Mouse (Mus musculus) heart, embryonic 10.5 days (tissue): Measurements from ENCODE around the gene Otoa. TPM values are rescaled to one million over a fixed set of nuclear protein-coding genes. Genes with fewer than 3 reads are reported as not detected.
A peak's percentile ranks its signal among the peaks of the same experiment; 100 is the strongest.

Source experiments
- DNase-seq: peaks from one replicate; pipeline ENCODE4 v3.0.0-alpha.2; 2017; ENCODE audit warnings: low spot score
- H3K27ac ChIP-seq: fragments of 300-500 bp; sonication (generic); 2 replicates; pipeline ENCODE4 v1.5.1; 2016; ENCODE audit warnings: mild to moderate bottlenecking
- H3K27me3 ChIP-seq: fragments of 300-500 bp; sonication (generic); 2 replicates; pipeline ENCODE4 v1.6.1; 2016; ENCODE audit warnings: mild to moderate bottlenecking; ENCODE audit not compliant: poor library complexity, insufficient read depth, severe bottlenecking
- H3K36me3 ChIP-seq: fragments of 300-500 bp; sonication (generic); 2 replicates; pipeline ENCODE4 v1.6.1; 2016; ENCODE audit warnings: mild to moderate bottlenecking, moderate library complexity
- H3K4me1 ChIP-seq: fragments of 300-500 bp; sonication (generic); 2 replicates; pipeline ENCODE4 v1.6.1; 2016; ENCODE audit warnings: mild to moderate bottlenecking
- H3K4me3 ChIP-seq: fragments of 300-500 bp; sonication (generic); 2 replicates; pipeline ENCODE4 v1.5.1; 2016; ENCODE audit warnings: mild to moderate bottlenecking, moderate library complexity
- H3K9me3 ChIP-seq: fragments of 300-500 bp; sonication (generic); 2 replicates; pipeline ENCODE4 v1.6.1; 2016; ENCODE audit warnings: mild to moderate bottlenecking, moderate library complexity
- WGBS: fragments of 180-500 bp; shearing (Covaris S2); methylation state at CpG from one replicate; pipeline ENCODE4 v1.1.7; 2016; 5-methylcytosine and 5-hydroxymethylcytosine counted together
- polyA plus RNA-seq: library from polyadenylated mRNA; unstranded; fragments of >200 nt; fragmentation: Nextera tagmentation; extraction: Ambion mirVana; gene quantifications from 2 replicates; pipeline ENCODE4 v1.2.1, GENCODE M21; 2016

The Otoa gene
- polyA plus RNA-seq, 1 experiment from 2014 or later: 0.04 TPM

GRCm38 (mm10) chr7:121088745-121089144, 7.3 kb downstream of the Otoa start:
- Histone ChIP-seq H3K4me1 (peaks cover 4% of the 10 kb centered on the region), H3K36me3 (no peaks in the 10 kb centered on the region), H3K27me3 (no peaks in the 10 kb centered on the region), H3K9me3 (no peaks in the 10 kb centered on the region), H3K27ac (no peak overlapping the region), H3K4me3 (no peak overlapping the region)
- WGBS: 71% methylated on average over 5 of the region's 5 CpGs
- no peak for DNase-seq

- H3K36me3 ChIP-seq: no peaks in the 10 kb centered on the region
- H3K4me1 ChIP-seq: no peaks in the 10 kb centered on the region
- no peak overlapping the region for H3K4me3 ChIP-seq
- WGBS: 89% methylated on average over 7 of the region's 7 CpGs
- no peak for DNase-seq
- H3K27me3 ChIP-seq: no peaks in the 10 kb centered on the region
- no peak overlapping the region for H3K27ac ChIP-seq
- no peaks in the 10 kb centered on the region for H3K9me3 ChIP-seq
Observed at GRCm38 (mm10) chr7:121090748-121091147, 9.3 kb downstream of the Otoa start.

GRCm38 (mm10) chr7:121093026-121093425, 11.6 kb downstream of the Otoa start:
- H3K27ac ChIP-seq: no peak overlapping the region
- H3K4me1 ChIP-seq: no peaks in the 10 kb centered on the region
- H3K9me3 ChIP-seq: no peaks in the 10 kb centered on the region
- no peaks in the 10 kb centered on the region for H3K36me3 ChIP-seq
- WGBS: 64% methylated on average over 4 of the region's 4 CpGs
- H3K4me3 ChIP-seq: no peak overlapping the region
- no peak for DNase-seq
- H3K27me3 ChIP-seq: no peaks in the 10 kb centered on the region

DNA sequence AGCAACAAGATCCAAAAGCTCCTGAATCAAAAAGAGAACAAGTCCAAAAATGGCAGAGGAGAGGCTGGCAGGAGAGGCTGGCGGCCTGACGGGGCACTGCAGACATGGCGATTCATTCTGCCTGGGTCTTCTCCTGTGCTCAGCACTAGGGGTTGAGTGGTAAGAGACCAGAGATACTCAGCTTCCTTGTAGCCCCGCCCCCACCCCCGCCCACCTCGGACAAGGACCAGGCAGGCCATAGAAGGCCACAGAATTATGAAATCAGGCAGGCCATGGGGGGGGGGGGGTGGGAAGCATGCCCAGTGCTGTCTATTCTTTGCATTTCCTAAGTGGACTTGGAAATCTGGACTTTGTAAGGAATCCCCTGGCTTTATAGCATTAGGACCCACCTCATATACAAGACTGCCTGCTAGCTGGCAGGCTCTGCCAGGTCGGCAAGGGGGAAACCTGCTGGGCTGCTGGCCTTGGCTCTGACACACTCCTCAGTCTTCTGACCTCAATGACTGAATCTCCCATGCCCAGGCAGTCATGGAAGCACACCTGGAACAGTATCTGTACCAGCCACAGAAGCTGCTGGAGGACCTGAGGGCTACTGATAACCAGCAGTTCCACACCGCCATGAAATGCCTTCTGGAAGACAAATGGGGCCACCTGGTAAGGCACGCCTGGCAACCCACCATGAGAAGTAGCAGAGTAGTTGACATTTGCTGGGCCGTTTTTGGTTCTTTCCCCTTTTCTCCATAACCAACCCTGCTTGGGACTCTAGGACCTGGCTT, 17.4 kb downstream of the Otoa start:
- H3K36me3 ChIP-seq: no peaks in the 10 kb centered on the region
- DNase-seq: no peak
- H3K4me3 ChIP-seq: no peak overlapping the region
- no peaks in the 10 kb centered on the region for H3K4me1 ChIP-seq
- H3K9me3 ChIP-seq: no peaks in the 10 kb centered on the region
- WGBS: 59% methylated on average over 10 of the region's 10 CpGs
- no peaks in the 10 kb centered on the region for H3K27me3 ChIP-seq
- no peak overlapping the region for H3K27ac ChIP-seq

- 56% methylated on average over 3 of the region's 3 CpGs for WGBS
- peaks cover 5% of the 10 kb centered on the region; the same call in 1 of the 2 replicates for H3K4me1 ChIP-seq
- no peak for DNase-seq
- H3K36me3 ChIP-seq: no peaks in the 10 kb centered on the region
- no peak overlapping the region for H3K4me3 ChIP-seq
- H3K27me3 ChIP-seq: no peaks in the 10 kb centered on the region
- H3K27ac ChIP-seq: no peak overlapping the region
- no peaks in the 10 kb centered on the region for H3K9me3 ChIP-seq
Observed at GRCm38 (mm10) chr7:121107851-121108250, 26.4 kb downstream of the Otoa start.

GRCm38 (mm10) chr7:121111321-121111720, 29.9 kb downstream of the Otoa start:
- Histone ChIP-seq H3K27ac (peak overlapping the region; percentile 9; the same call in 1 of the 2 replicates), H3K36me3 (no peaks in the 10 kb centered on the region), H3K27me3 (no peaks in the 10 kb centered on the region), H3K9me3 (no peaks in the 10 kb centered on the region), H3K4me3 (no peak overlapping the region), H3K4me1 (peaks cover 5% of the 10 kb centered on the region; the same call in 1 of the 2 replicates)
- WGBS: 32% methylated on average over 3 of the region's 3 CpGs
- DNase-seq: no peak

- DNase-seq: no peak
- Histone ChIP-seq H3K36me3 (no peaks in the 10 kb centered on the region), H3K27me3 (no peaks in the 10 kb centered on the region), H3K27ac (peak overlapping the region; percentile 9; the same call in 1 of the 2 replicates), H3K4me1 (peaks cover 5% of the 10 kb centered on the region; the same call in 1 of the 2 replicates), H3K9me3 (no peaks in the 10 kb centered on the region), H3K4me3 (no peak overlapping the region)
- WGBS: 64% methylated on average over 3 of the region's 3 CpGs
Observed at GRCm38 (mm10) chr7:121111762-121112161, 30.3 kb downstream of the Otoa start.

DNA sequence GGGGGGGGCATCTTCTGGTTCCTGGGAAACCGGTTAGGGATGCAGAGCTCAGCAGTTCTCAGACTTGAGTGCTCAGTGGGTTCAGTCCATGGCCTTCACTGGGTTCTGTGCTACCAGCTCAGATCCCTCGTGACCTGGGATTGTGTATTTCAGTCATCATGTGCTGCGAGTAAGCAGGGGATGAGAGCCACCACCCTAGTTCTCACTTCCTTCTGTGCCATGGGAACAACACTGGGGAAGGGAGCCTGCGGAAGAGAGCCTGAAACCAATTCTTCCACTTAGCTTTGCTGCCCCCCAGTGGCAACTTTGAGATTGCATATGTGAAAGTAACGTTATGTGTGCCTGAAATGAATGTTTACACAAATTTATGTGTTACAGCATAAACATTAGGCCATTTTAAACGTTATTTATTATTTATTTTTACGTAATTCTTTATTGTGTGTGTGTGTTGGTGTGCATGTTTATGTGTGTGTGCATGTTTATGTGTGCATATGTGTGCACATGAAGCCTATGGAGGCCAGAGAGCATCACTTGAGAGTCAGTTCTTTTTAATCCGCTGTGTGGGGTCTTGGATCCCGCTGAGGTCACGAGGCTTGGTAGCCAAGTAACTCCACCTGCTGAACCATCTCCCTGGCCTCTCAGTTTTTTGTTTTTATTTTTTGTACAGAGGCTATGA, 38.8 kb downstream of the Otoa start:
- no peaks in the 10 kb centered on the region for H3K9me3 ChIP-seq
- WGBS: 14% methylated on average over 10 of the region's 10 CpGs
- H3K27ac ChIP-seq: no peak overlapping the region
- no peaks in the 10 kb centered on the region for H3K27me3 ChIP-seq
- no peaks in the 10 kb centered on the region for H3K36me3 ChIP-seq
- DNase-seq: peak; percentile 84
- H3K4me3 ChIP-seq: no peak overlapping the region
- H3K4me1 ChIP-seq: no peaks in the 10 kb centered on the region

GRCm38 (mm10) chr7:121130837-121131236, 49.4 kb downstream of the Otoa start:
- Histone ChIP-seq H3K27ac (no peak overlapping the region), H3K4me1 (no peaks in the 10 kb centered on the region), H3K4me3 (no peak overlapping the region), H3K36me3 (no peaks in the 10 kb centered on the region), H3K27me3 (no peaks in the 10 kb centered on the region), H3K9me3 (no peaks in the 10 kb centered on the region)
- DNase-seq: no peak
- WGBS: 93% methylated on average over 2 of the region's 2 CpGs

- no peak overlapping the region for H3K4me3 ChIP-seq
- DNase-seq: no peak
- H3K4me1 ChIP-seq: no peaks in the 10 kb centered on the region
- no peak overlapping the region for H3K27ac ChIP-seq
- 83% methylated on average over 5 of the region's 5 CpGs for WGBS
- no peaks in the 10 kb centered on the region for H3K36me3 ChIP-seq
- no peaks in the 10 kb centered on the region for H3K9me3 ChIP-seq
- H3K27me3 ChIP-seq: no peaks in the 10 kb centered on the region
Observed at GRCm38 (mm10) chr7:121141274-121141673, 59.8 kb downstream of the Otoa start.

GRCm38 (mm10) chr7:121150662-121151061, 69.2 kb downstream of the Otoa start:
- Histone ChIP-seq H3K4me3 (no peak overlapping the region), H3K4me1 (no peaks in the 10 kb centered on the region), H3K27ac (no peak overlapping the region), H3K27me3 (no peaks in the 10 kb centered on the region; the same call in 1 of the 2 replicates), H3K36me3 (no peaks in the 10 kb centered on the region), H3K9me3 (no peaks in the 10 kb centered on the region)
- no peak for DNase-seq
- WGBS: 74% methylated on average over 5 of the region's 5 CpGs

- no peak for DNase-seq
- Histone ChIP-seq H3K27ac (no peak overlapping the region), H3K4me1 (no peaks in the 10 kb centered on the region), H3K27me3 (no peaks in the 10 kb centered on the region; the same call in 1 of the 2 replicates), H3K4me3 (no peak overlapping the region), H3K36me3 (no peaks in the 10 kb centered on the region), H3K9me3 (no peaks in the 10 kb centered on the region)
- WGBS: 95% methylated on average over 2 of the region's 2 CpGs
Observed at GRCm38 (mm10) chr7:121152186-121152585, 70.7 kb downstream of the Otoa start.

GRCm38 (mm10) chr7:121165616-121166015, 84.2 kb downstream of the Otoa start:
- DNase-seq: no peak
- Histone ChIP-seq H3K27ac (no peak overlapping the region), H3K4me1 (no peaks in the 10 kb centered on the region), H3K4me3 (no peak overlapping the region), H3K27me3 (no peaks in the 10 kb centered on the region), H3K36me3 (no peaks in the 10 kb centered on the region), H3K9me3 (no peaks in the 10 kb centered on the region)
- 61% methylated on average over 1 of the region's 1 CpGs for WGBS
